ENCODE assay signal across 16 mouse cellular contexts in the genomic region with DNA sequence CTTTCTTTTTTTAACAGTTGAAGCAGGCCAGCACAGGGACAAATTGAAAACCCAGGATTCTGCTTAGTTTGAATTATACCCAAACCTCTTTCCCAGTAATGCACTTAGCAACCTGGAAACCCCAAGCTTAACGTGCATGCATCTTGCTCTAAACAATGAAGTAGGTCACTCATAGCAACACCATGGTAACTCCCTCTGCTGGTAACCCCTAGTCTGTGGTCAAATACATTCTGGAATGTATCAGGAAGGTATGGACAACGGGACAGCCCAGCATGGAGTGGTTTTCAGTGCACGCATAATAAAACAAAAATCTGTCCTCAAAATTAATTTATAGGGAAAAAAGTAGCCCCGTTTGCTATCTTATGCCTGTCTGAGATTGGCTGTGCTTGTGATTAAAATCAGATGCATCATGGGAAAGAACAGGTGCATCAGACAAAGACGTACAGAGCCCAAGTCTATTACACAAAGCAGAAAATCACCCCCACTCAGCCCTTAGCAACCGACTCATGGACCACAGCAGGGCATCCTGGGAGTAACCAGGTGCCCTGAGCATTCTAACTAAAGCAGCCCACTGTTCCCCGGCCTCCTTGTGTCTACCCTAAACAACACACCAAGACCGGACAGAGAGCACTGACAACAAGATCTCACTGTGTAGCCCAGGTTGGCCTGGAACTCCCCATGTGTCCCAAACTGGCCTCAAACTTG.
DNase-seq lines count a peak whose midpoint lies in the region; ATAC-seq and TF ChIP-seq lines count a peak whose summit lies in the region.
"Had no signal": no experiment of that assay in that cellular context is flagged by ENCODE, and none has a peak within 500 bp of the region (broad histone marks: within the 10 kb centered on the region; RNA-seq: fewer than 3 reads in every experiment).

No protein-coding gene starts in this region.

- intact Hi-C loops in heart, postnatal 14 days (cut with DNase I) = no loop called here
- intact Hi-C loops in gastrocnemius, postnatal 36 days (cut with DNase I) = no loop called here

- no peak overlapping the region for H3K4me3 ChIP-seq in heart, embryonic 13.5 days
- H3K4me3 ChIP-seq in forebrain, postnatal 0 days (ENCODE audit: low read depth, low read length) = no peak overlapping the region
- no peak overlapping the region for H3K4me3 ChIP-seq in midbrain, embryonic 16.5 days (ENCODE audit: low read depth, low read length)
- H3K4me3 ChIP-seq: heart, adult 2 months; left cerebral cortex, adult 2 months; limb, embryonic 13.5 days had no signal

- H3K27ac ChIP-seq in heart, embryonic 13.5 days (replicated peaks) = peak overlapping the region; percentile 36; the same call in 1 of the 2 replicates
- H3K27ac ChIP-seq in forebrain, postnatal 0 days (ENCODE audit: low read depth, low read length) = no peak overlapping the region
- H3K27ac ChIP-seq in midbrain, embryonic 16.5 days (ENCODE audit: low read length) = no peak overlapping the region
- H3K27ac ChIP-seq: heart, adult 2 months; left cerebral cortex, adult 2 months; limb, embryonic 13.5 days had no signal

- H3K4me2 ChIP-seq in heart, embryonic 13.5 days = no peak overlapping the region
- no peak overlapping the region for H3K4me2 ChIP-seq in forebrain, postnatal 0 days (ENCODE audit: low read depth)
- H3K4me2 ChIP-seq in midbrain, embryonic 16.5 days (ENCODE audit: low read length) = no peak overlapping the region
- H3K4me2 ChIP-seq: limb, embryonic 13.5 days had no signal

- no peak for ATAC-seq in heart, embryonic 13.5 days (ENCODE audit: extremely low read depth, insufficient number of reproducible peaks, low FRiP score, low TSS enrichment)
- ATAC-seq in forebrain, postnatal 0 days = no peak; the same call in 1 of the 2 replicates
- 0 out of 2 replicates have a peak, but pooled peaks have one; percentile 12 for ATAC-seq in midbrain, embryonic 16.5 days
- ATAC-seq: liver, postnatal 0 days had no signal

- no peak overlapping the region; the same call in 1 of the 2 replicates for H3K9ac ChIP-seq in heart, embryonic 13.5 days
- no peak overlapping the region for H3K9ac ChIP-seq in forebrain, postnatal 0 days
- H3K9ac ChIP-seq in midbrain, embryonic 16.5 days (ENCODE audit: low read depth, low read length) = no peak overlapping the region
- H3K9ac ChIP-seq: limb, embryonic 13.5 days; liver, postnatal 0 days had no signal

- no peaks in the 10 kb centered on the region for H3K27me3 ChIP-seq in heart, embryonic 13.5 days (replicated peaks)
- H3K27me3 ChIP-seq in forebrain, postnatal 0 days (ENCODE audit: insufficient read depth, low read length) = no peaks in the 10 kb centered on the region
- no peaks in the 10 kb centered on the region for H3K27me3 ChIP-seq in midbrain, embryonic 16.5 days (ENCODE audit: control insufficient read depth, insufficient read depth, low read depth, low read length)
- H3K27me3 ChIP-seq: limb, embryonic 13.5 days had no signal

- no peaks in the 10 kb centered on the region for H3K9me3 ChIP-seq in heart, embryonic 13.5 days
- no peaks in the 10 kb centered on the region for H3K9me3 ChIP-seq in forebrain, postnatal 0 days (ENCODE audit: low read length)
- H3K9me3 ChIP-seq in midbrain, embryonic 16.5 days (replicated peaks; ENCODE audit: control insufficient read depth, low read length, poor library complexity, severe bottlenecking) = no peaks in the 10 kb centered on the region
- H3K9me3 ChIP-seq: G1E; limb, embryonic 13.5 days had no signal

- no peak for DNase-seq in heart, postnatal 14 days
- peak; percentile 64 for DNase-seq in R1 (ENCODE audit: low read depth, low spot score)
- DNase-seq in forebrain, postnatal 0 days = no peak
- no peak for DNase-seq in spleen, adult 12 weeks (ENCODE audit: low spot score)
- no peak for DNase-seq in gastrocnemius, postnatal 36 days
- DNase-seq: adrenal gland, postnatal 10 days; cerebellum, postnatal 10 days; heart, adult 2 months; kidney, adult 8-10 months; liver, postnatal 0 days; lung, postnatal 4 days had no signal

- WGBS in heart, embryonic 13.5 days = 68% methylated on average over 8 of the region's 8 CpGs
- WGBS in forebrain, postnatal 0 days = 58% methylated on average over 8 of the region's 8 CpGs
- 41% methylated on average over 8 of the region's 8 CpGs for WGBS in midbrain, embryonic 16.5 days

- H3K36me3 ChIP-seq in heart, embryonic 13.5 days = no peaks in the 10 kb centered on the region
- H3K36me3 ChIP-seq in forebrain, postnatal 0 days (ENCODE audit: insufficient read depth) = no peaks in the 10 kb centered on the region
- no peaks in the 10 kb centered on the region for H3K36me3 ChIP-seq in midbrain, embryonic 16.5 days (ENCODE audit: control insufficient read depth, insufficient read depth, low read length)
- H3K36me3 ChIP-seq: G1E; limb, embryonic 13.5 days had no signal

- peaks cover 30% of the 10 kb centered on the region for H3K4me1 ChIP-seq in heart, embryonic 13.5 days
- no peaks in the 10 kb centered on the region for H3K4me1 ChIP-seq in forebrain, postnatal 0 days (ENCODE audit: insufficient read depth)
- H3K4me1 ChIP-seq in midbrain, embryonic 16.5 days (ENCODE audit: control insufficient read depth, insufficient read depth, low read length) = no peaks in the 10 kb centered on the region

- TF ChIP-seq CTCF in forebrain, postnatal 0 days (IDR thresholded peaks at IDR 0.05; ENCODE audit: low read depth) = peak; percentile 13; the same call in 1 of the 2 replicates
